Mouse (Mus musculus) kidney, embryonic 14.5 days (tissue): Measurements from ENCODE around the gene Glrb. TPM values are rescaled to one million over a fixed set of nuclear protein-coding genes. Genes with fewer than 3 reads are reported as not detected.

ENCODE experiments used
- polyA plus RNA-seq: library from polyadenylated mRNA; unstranded; fragments of >200 nt; fragmentation: Nextera tagmentation; extraction: Ambion mirVana; gene quantifications from 2 replicates; pipeline ENCODE4 v1.2.1, GENCODE M21; 2014

Gene Glrb
- polyA plus RNA-seq, 1 experiment from 2014 or later = 9.4 TPM

Other genes with a start within 250 kb of the Glrb start
- 0.87 and 1.0 TPM in 2 replicates for gene Gria2, start 110.8 kb downstream of the Glrb start, polyA plus RNA-seq
- 28.7 and 37.8 TPM in 2 replicates for gene Pdgfc, start 122.8 kb upstream of the Glrb start, polyA plus RNA-seq